Mouse (Mus musculus): ENCODE data around the gene Nlgn1. TPM values are rescaled to one million over a fixed set of nuclear protein-coding genes. Genes with fewer than 3 reads are reported as not detected.

Gene Nlgn1
- polyA plus RNA-seq, 1 experiment: 0.09 TPM

DNA sequence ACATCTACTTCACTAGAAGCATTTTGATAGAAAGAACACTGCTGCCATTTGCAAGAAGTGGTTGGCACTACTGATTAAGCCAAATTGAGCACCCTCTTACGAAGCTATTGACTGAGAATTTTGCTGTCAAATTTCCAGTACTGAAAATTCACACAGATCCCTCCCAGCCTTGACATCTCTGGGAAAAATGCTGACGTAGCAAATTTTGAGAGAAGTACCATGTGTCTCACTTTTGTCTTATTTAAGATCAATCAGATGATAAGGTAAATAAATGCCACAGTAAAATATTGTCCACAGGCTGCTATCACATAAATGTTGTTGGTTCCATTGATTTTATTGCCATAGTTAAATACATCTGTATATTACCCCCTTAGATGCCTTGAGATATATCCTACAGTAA is 668.8 kb downstream of the Nlgn1 start:
- WGBS: 71% methylated on average over 2 of the region's 2 CpGs
- no peak for TF ChIP-seq POLR2A (IDR thresholded peaks at IDR 0.05; ENCODE audit: low read depth, low read length)
- no peak for TF ChIP-seq CTCF (IDR thresholded peaks at IDR 0.05; ENCODE audit: extremely low read depth, insufficient read length, insufficient replicate concordance, low read depth, low read length)
- Histone ChIP-seq H3K27ac (ENCODE audit: insufficient read depth, low read depth, low read length) (no peak overlapping the region), H3K36me3 (ENCODE audit: control insufficient read depth, insufficient read depth, low read length) (no peaks in the 10 kb centered on the region), H3K4me1 (ENCODE audit: control insufficient read depth, insufficient read depth, insufficient read length, low read length) (no peaks in the 10 kb centered on the region), H3K27me3 (ENCODE audit: control insufficient read depth, insufficient read depth, low read length) (no peaks in the 10 kb centered on the region), H3K4me3 (ENCODE audit: low read depth, low read length) (no peak overlapping the region)

DNA sequence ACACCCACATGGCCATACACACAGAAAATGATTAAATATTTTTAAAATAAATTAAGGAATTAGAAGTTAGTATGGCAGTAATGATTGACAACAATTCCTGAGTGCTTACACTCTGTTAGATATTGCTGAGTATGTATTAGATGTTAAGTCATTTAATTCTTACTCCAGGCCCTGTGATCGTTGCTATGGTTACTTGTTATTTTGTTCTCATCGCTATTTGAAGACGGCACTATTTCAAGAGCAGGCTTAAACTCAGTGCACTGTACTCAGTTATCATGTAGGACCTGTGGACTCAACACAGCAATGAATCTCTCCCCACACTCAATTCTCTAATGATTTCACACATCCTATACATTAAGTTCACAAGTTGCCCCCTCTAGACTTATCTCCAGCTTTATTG is 672.0 kb downstream of the Nlgn1 start:
- no peak overlapping the region for H3K27ac ChIP-seq (ENCODE audit: insufficient read depth, low read depth, low read length)
- no peaks in the 10 kb centered on the region for H3K27me3 ChIP-seq (ENCODE audit: control insufficient read depth, insufficient read depth, low read length)
- TF ChIP-seq CTCF (IDR thresholded peaks at IDR 0.05; ENCODE audit: extremely low read depth, insufficient read length, insufficient replicate concordance, low read depth, low read length) (no peak), POLR2A (IDR thresholded peaks at IDR 0.05; ENCODE audit: low read depth, low read length) (no peak)
- no peaks in the 10 kb centered on the region for H3K36me3 ChIP-seq (ENCODE audit: control insufficient read depth, insufficient read depth, low read length)
- no peaks in the 10 kb centered on the region for H3K4me1 ChIP-seq (ENCODE audit: control insufficient read depth, insufficient read depth, insufficient read length, low read length)
- WGBS: 90% methylated on average over 3 of the region's 3 CpGs
- no peak overlapping the region for H3K4me3 ChIP-seq (ENCODE audit: low read depth, low read length)

DNA sequence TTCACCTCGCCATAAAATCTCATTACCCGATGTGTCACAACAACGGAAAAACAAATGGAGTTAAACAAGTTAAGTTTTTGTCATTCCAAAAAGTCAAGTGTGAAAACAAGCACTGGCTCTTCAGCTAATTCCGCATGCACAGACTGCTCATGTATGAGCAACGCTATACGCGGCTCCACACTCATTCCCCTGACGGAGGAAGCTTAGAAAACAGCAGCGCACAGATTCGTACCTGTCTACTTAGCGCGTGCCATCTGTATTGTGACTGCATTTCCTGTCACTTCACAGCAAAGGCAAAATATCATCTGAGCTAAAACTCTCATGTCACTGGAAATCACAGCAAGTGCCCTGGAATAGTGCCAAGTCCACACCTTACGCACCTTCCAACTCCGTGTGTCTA is 674.3 kb downstream of the Nlgn1 start:
- no peak for TF ChIP-seq CTCF (IDR thresholded peaks at IDR 0.05; ENCODE audit: extremely low read depth, insufficient read length, insufficient replicate concordance, low read depth, low read length)
- TF ChIP-seq POLR2A (IDR thresholded peaks at IDR 0.05; ENCODE audit: low read depth, low read length): no peak
- H3K27me3 ChIP-seq (ENCODE audit: control insufficient read depth, insufficient read depth, low read length): no peaks in the 10 kb centered on the region
- WGBS: 90% methylated on average over 14 of the region's 14 CpGs

DNA sequence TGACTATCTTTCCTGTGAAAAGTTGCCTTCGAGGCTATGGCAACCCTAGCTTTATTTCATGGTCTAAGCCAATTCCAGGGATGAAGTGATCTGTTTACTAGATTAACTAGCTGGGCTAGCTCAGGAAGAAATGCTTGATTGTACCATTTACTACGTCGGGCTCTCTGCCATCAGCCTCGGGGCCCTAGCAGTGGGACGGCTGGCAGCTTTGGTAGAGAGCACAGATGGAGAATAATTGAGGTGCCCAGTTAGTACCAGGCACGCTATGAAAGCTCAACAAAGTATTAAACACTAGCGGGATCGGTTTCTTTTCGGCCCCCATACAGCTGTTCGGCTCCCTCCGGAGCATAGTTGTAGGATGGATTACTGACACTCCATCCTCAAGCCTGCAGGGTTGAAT is 675.2 kb downstream of the Nlgn1 start:
- no peaks in the 10 kb centered on the region for H3K27me3 ChIP-seq (ENCODE audit: control insufficient read depth, insufficient read depth, low read length)
- no peaks in the 10 kb centered on the region for H3K36me3 ChIP-seq (ENCODE audit: control insufficient read depth, insufficient read depth, low read length)
- 90% methylated on average over 11 of the region's 11 CpGs for WGBS
- TF ChIP-seq POLR2A (IDR thresholded peaks at IDR 0.05; ENCODE audit: low read depth, low read length) (no peak), CTCF (IDR thresholded peaks at IDR 0.05; ENCODE audit: extremely low read depth, insufficient read length, insufficient replicate concordance, low read depth, low read length) (no peak)
- no peak overlapping the region for H3K4me3 ChIP-seq (ENCODE audit: low read depth, low read length)
- H3K4me1 ChIP-seq (ENCODE audit: control insufficient read depth, insufficient read depth, insufficient read length, low read length): no peaks in the 10 kb centered on the region
- no peak overlapping the region for H3K27ac ChIP-seq (ENCODE audit: insufficient read depth, low read depth, low read length)

More for the DNA sequence above, 674.3 kb downstream of the Nlgn1 start:
- Histone ChIP-seq H3K4me3 (ENCODE audit: low read depth, low read length) (no peak overlapping the region), H3K27ac (ENCODE audit: insufficient read depth, low read depth, low read length) (no peak overlapping the region), H3K36me3 (ENCODE audit: control insufficient read depth, insufficient read depth, low read length) (no peaks in the 10 kb centered on the region), H3K4me1 (ENCODE audit: control insufficient read depth, insufficient read depth, insufficient read length, low read length) (no peaks in the 10 kb centered on the region)

DNA sequence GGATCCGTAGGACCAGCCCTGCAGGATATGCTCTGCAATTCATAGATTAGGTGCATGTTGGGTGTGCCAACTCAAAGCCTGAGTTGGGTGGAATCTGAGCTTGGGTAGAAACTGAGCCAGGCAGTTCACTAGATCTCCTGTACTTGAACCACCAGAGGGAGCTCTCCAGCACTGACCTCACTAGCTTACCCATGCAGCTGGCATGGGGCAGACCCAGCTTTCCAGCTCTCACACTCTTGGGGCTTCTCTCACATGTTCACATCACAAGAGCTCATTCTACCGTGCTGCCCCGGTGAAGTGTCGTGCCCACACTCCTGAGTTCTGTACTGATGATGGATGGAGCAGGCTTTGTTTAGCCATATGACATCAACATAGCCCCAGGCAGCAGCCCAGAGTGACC is 679.2 kb downstream of the Nlgn1 start:
- Histone ChIP-seq H3K27me3 (ENCODE audit: control insufficient read depth, insufficient read depth, low read length) (no peaks in the 10 kb centered on the region), H3K4me3 (ENCODE audit: low read depth, low read length) (no peak overlapping the region), H3K27ac (ENCODE audit: insufficient read depth, low read depth, low read length) (no peak overlapping the region), H3K36me3 (ENCODE audit: control insufficient read depth, insufficient read depth, low read length) (no peaks in the 10 kb centered on the region), H3K4me1 (ENCODE audit: control insufficient read depth, insufficient read depth, insufficient read length, low read length) (no peaks in the 10 kb centered on the region)
- TF ChIP-seq POLR2A (IDR thresholded peaks at IDR 0.05; ENCODE audit: low read depth, low read length) (no peak), CTCF (IDR thresholded peaks at IDR 0.05; ENCODE audit: extremely low read depth, insufficient read length, insufficient replicate concordance, low read depth, low read length) (no peak)
- 71% methylated on average over 4 of the region's 4 CpGs for WGBS

DNA sequence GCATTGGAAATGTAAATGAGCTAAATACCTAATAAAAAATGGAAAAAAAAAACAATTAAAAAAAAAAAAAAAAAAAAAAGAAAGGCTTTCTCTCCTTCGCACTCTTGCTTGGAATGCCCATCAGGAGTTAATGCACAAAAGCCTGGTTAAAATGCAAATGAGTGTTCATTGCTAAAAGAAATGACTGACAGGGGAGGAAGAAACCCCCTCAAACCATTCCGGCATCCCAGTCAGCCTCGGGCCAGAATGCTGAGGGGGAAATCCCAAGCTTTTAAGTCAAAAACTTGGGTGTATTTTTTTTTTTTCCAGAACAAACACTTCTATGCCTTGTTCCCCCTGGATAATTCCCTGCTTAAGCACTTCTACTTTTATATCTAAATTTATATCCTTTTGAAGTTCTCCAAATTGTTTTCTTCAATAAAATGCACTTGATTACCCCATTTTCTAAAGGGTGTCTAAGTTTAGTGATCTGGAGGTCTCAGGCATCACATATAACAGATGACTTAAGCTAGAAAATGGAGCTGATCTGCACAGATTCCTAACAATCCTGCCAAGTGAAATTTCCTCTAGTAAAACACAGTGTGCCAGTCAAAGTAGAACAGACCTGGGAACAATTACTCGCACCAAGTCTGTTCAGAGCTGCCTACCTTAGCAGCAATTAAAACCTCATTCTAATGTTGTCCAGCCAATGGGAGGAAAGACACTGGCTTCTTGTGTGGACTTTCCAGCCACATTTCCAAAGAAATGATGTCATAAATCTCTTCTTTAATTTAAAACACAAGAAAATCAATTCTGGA is 686.2 kb downstream of the Nlgn1 start:
- Histone ChIP-seq H3K27ac (ENCODE audit: insufficient read depth, low read depth, low read length) (no peak overlapping the region), H3K36me3 (ENCODE audit: control insufficient read depth, insufficient read depth, low read length) (no peaks in the 10 kb centered on the region), H3K4me1 (ENCODE audit: control insufficient read depth, insufficient read depth, insufficient read length, low read length) (no peaks in the 10 kb centered on the region), H3K27me3 (ENCODE audit: control insufficient read depth, insufficient read depth, low read length) (no peaks in the 10 kb centered on the region), H3K4me3 (ENCODE audit: low read depth, low read length) (no peak overlapping the region)
- no peak for TF ChIP-seq POLR2A (IDR thresholded peaks at IDR 0.05; ENCODE audit: low read depth, low read length)
- no peak for TF ChIP-seq CTCF (IDR thresholded peaks at IDR 0.05; ENCODE audit: extremely low read depth, insufficient read length, insufficient replicate concordance, low read depth, low read length)
- 89% methylated on average over 4 of the region's 4 CpGs for WGBS

DNA sequence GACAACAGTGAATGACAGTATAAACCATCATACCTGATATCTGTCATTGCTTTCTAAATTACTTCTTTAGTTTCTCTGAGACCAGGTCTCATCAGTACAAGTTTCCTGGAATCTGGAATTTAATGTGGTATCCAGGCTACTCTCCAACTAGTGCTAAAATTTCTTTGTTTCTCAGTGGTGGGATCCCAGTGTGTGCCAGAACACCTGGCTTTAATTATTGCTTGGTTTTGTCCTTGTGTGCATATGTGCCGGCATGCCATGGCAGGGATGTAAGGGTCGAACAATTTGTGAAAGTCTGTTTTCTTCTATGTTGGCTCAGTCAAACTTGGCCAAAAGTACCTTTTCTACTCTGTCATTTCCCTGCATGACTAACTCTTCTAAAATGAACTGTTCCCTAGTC is 703.1 kb downstream of the Nlgn1 start:
- Histone ChIP-seq H3K27me3 (ENCODE audit: control insufficient read depth, insufficient read depth, low read length) (no peaks in the 10 kb centered on the region), H3K4me1 (ENCODE audit: control insufficient read depth, insufficient read depth, insufficient read length, low read length) (no peaks in the 10 kb centered on the region), H3K36me3 (ENCODE audit: control insufficient read depth, insufficient read depth, low read length) (no peaks in the 10 kb centered on the region), H3K27ac (ENCODE audit: insufficient read depth, low read depth, low read length) (no peak overlapping the region), H3K4me3 (ENCODE audit: low read depth, low read length) (no peak overlapping the region)
- WGBS: 92% methylated on average over 2 of the region's 2 CpGs
- no peak for TF ChIP-seq POLR2A (IDR thresholded peaks at IDR 0.05; ENCODE audit: low read depth, low read length)

All from small intestine, adult 2 months (tissue).